Mouse (Mus musculus) lung, postnatal 36 days (tissue): ENCODE measurements around the gene H2afb3.
"Not testable (repeated sequence)": the region's sequence is repeated elsewhere in the genome, so short reads cannot be mapped to it uniquely, and the experiment has no call there.

Experiments
- DNase-seq: peaks from one replicate; pipeline ENCODE4 v3.0.0; 2022; ENCODE audit warnings: mixed read lengths

The H2afb3 gene

DNA sequence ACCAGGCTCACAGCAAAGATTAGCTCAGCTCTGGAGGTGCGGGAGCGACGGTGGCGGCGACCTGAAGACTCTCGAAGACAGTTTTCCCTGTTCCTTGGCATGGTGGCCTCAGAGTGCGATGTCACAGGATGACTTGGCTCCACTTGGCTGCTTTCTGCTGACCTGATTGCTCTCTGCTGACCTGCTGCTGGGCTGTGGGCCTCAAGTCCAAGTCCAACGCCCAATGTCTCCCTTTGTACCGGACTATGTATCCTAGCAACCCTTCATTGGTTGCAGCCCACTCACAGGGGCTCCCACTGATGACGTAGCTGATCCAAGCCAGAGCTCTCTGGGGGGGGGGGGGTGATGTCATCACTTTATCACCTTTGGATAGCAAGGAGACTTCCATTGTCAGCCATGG lies at the start of gene H2afb3:
Gene H2afb3 (minus strand): TSS at position 101 of the 400 bp plus-strand sequence.
- not testable (repeated sequence) for DNase-seq

DNA sequence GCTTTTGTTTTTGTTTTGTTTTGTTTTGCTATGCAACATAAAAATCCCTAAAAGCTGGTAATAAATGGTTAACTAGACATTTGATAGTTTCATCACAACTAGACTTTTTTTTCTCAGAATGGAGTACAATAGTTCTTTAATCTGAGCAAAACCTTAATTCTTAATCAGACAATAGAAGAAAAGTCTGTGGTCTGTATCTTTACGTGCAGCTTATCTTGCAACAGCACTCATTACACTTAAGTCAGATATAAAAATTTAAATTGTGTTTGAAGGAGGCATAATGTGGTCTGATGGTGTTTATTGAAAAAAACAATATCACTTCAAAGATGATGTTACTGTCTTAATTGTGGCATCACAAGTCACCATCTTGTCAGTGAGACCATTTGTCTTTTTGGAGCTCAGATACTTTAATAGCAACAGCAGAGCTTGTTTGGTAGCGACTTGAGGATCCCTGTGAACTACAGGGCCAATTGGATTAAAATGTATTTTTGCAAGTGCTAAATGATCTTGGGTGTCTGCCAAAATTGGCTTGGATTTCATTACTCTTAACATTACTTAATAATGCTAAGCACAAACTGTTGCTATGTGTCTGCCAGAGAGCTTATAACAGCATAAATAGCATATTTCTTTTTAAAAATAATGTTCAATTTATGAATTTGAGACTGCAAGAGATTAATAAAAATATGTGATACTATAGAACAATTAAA lies 11.3 kb downstream of the H2afb3 start:
- no peak for DNase-seq

DNA sequence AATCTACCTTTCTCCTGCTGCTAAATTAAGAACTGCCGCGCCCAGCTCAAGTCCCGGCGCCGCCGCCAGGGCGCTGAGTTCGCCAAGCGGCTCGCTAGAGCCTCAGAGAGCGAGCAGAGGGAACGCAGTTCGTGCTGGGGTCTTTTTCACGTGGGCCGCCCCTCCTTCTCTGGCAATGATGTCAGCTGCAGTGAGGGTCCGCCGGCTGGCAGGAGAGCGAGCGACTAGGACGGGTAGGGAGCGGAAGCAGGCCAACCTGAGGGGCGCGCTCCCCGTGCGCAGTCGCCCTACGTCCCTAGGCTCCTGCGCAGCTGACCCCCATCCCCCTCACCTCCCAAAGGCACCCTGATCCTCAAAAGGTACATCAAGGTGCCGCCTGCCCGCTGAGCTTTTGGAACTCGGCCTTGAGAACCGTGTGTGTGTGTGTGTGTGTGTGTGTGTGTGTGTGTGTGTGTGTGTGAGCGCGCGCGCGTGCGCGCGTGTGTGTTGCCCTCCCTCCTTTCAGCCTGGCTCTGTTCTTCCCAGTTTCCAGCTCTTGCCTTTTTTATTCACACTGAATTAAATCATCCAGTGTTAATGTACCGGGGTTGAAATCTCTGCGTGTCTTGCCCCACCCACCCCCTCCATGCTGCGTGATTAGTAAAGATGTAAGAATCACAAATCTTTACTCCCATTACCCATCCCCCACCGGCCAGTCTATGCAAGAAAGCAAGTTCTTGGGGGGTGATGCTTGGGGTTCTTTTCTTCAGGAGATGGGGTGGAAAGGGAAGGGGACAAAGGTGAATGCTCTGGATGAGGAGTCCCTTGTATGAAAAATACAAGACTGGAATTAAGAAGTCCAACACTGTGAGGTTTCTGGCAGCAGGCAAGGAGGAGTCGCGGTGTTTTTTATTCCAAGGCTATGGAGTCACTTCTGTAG lies 19.8 kb downstream of the H2afb3 start:
- DNase-seq, result no peak

DNA sequence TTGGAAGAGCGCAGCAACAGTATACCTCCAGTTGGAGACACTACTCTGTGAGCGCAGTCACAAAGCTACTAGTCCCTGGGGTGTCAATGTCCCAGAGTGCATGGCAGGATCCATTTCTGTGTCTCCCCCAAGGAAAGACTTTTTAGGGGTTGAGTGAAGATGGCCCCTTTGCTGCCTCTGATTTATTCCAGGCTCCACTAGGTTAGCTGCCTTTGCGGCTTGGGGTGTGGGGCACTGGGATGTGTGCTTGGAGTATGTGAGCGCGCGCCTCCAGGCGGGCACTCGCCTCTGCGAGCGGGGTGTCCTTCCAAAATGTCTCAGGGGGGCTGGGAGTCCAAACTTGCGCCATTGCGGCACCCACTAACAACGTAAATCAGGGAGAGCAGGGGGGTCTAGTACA lies 21.2 kb downstream of the H2afb3 start:
- no peak for DNase-seq

DNA sequence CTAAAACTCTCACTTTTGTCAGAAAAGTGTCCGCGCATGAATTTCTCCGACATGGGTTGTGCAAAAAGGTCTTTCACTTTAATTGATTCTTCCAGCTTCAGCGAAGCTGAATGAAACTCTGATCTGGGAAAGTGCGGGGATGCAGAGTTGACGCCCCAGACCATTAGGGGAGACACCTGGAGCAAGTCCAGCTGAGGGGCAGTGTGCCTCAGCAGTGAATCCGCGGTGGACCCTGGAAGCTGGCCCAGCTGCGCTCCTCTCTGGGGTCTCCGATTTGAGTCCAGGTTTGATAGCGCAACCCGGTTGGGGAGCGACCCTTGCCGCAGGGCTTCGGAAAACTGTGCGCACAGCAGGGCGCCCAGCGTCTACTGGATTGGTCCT lies 22.0 kb downstream of the H2afb3 start:
- no peak for DNase-seq

DNA sequence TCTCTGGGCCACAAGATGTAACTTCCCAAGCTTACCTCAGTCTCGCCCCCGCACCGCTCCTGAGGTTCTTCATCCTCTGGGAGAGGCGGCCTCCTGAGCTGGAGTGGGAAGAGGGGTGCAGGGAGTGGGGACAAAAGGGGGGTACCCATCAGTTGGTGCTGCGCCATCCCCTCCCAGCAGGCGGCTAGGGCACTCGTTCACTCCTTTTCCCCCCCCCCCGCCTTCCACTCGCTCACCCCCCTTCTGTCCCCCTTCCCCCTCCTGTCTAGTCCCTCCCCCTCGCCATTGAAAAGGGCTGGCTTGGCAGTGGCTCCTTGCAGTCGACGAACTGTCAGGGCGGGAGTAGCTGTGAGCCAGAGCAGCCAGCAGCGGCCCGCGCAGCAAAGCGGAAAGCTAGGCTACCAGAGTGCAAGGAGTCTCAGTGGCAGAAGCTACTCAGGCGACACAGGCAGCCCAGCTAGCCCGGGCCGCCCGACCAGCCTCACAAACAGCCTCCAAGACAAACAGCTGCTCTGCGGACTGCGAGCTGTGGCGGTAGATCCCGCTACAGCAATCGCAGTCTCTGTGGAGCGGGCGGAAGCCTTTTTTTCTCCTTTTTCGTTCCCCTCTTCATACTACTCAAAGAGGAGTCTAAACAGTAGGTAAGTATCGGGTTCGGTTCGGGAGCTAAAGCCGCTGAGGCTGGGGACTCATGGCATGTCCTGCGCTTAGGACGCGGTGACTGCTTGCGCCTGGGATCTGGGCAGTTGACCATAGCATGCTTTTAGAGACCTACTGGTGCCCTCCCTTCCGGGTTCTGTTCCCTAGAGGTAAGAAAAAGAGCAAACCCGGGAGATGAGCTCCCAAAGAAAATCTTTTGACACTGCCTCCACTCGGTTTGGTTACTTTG lies 22.6 kb downstream of the H2afb3 start, which contains the start of gene Pcdh11x:
Gene Pcdh11x (plus strand): TSS at position 249 of the 889 bp plus-strand sequence.
- DNase-seq, result peak; percentile 3

- DNase-seq, result no peak
Measured at GRCm38 (mm10) chrX:120287502-120287901, 25.4 kb downstream of the H2afb3 start.

DNA sequence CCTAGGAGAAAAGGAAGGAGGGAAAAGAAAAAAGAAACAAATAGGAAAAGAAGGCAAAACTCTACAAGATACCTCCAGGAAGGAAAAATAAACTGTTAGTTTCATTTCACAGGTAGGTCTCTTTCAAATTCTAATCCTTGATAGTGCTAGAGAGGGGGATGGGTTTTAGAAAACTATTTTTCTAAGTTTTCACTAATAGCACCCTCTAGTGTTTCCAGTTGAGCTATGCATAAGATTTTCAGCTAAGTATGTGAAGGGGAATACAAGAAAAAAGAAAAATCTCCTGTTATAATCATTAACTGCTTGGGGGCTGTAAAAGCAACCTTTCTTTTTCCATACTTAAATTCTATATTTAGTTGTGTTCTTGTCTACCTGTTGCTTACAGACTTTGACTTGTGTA lies 27.4 kb downstream of the H2afb3 start:
- DNase-seq, result no peak
